Mouse (Mus musculus): ENCODE measurements at regions not wholly inside any gene's neighbourhood (a gene's known extent, or its start where the extent isn't known, plus 50 kb on each side); places are given as distances from the start of the nearest gene placed in this dataset.

DNA sequence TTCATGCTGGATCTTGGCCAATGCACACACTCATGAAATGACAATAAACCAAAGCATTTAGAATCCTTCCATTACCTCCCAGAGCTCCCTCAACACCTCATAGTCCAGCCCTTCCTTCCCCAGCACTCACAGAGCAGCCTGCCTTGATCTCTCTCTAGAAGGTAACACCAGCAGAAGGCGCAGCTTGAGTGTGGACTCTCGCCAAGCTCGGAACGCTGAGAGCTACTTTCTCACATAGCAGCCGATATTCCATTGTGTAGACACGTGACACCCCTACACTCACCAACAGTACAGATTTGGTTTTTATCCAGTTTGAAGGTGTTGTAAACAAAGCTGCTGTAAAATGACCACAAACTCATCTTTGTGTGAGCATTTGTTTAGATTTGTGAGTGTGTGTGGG is 406.8 kb upstream of the Cdh4 start:
- DNase-seq = no peak

DNA sequence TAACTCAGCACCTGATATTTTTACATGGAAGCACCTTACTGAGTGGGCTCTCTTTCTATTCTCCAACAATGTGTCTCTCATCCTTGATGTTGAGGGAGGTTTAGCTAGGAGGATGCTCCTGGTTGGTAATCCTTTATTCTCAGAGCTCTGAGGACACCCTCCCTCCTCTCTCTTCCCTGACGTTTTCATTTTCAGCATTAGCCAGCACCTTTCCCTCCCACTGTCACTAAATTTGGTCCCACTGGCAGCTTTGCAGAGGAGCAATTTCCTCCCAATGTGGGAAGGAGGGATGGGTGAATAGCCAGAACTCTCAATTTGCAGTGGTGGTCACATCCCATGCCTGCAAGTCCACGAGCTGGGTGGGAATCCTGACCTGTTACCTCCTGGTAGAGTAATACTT is 402.5 kb upstream of the Cdh4 start:
- no peak for DNase-seq

DNA sequence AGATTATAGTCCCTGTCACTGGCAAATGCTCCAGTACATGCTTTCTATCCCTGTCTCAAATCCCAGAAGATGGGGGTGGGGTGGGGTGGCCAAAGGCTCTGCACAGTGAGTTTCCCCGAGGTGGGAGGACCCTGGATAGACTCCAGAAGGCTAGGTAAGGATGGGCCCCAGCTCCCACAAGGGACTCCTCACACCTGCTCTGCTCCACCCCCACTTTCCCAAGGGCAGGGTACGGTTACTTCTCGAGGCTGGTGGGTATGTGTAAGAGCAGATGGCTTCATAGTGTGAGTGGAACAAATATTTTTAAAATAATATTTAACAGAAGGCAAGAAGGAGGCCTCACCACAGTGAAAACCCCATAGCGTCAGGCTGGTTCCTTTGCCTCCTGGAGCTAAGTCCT is 398.6 kb upstream of the Cdh4 start:
- no peak for DNase-seq

DNA sequence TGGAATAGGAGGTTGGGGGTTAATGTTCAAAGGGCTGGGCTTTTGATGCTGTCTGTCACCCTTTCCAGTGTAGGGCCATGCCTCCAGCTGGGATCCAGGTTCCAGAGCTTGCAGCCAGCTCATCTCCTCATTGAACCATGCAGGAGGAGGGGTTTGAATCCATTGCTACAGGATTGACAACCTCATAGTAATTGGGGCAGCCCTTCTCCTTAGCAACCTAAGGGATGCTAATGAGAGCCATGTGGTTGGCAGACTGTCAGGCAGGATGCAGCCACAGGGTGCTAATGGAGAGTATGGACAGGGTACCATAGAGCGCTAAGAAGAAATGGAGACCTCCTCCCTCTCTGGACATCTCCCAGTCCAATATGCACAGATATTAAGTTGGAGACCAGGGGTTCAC is 396.9 kb upstream of the Cdh4 start:
- DNase-seq = no peak

DNA sequence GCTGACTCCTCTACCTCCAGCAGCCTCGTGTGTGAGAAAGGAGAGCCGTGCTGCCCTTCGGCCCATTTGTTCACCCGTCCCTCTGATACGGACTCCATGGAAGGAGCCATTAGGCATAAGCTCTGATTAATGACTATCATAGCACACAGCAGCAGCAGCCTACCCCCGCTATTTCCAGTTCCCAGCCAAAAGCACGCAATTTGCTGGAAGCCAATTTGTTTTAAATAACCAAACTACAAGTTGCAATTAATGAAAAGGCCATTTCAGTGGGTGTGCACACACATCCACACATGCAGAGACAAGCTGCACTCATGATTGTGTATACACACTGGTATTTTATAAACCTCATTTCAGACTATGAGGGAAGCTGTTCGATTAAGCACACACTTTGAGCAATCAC is 387.8 kb upstream of the Cdh4 start:
- no peak for DNase-seq

DNA sequence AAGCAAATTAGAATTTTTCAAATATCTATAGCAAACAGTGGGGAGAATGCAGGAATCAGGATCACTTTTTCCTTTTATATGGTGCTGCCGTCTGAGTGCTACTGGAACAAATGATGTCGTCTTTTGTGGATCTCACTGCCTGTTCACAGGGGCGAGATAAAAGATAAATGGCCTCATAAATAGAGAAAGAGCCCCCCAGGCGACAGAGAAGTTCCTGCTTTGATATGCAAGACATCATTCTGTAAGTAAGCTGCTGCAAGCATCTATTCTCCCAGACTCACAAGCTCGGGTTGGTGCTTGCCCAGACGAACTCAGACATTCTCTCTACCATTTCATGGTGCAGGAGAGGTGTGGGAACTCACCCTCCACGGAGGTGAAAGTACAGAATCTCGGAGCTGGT is 377.6 kb upstream of the Cdh4 start:
- DNase-seq = no peak

DNA sequence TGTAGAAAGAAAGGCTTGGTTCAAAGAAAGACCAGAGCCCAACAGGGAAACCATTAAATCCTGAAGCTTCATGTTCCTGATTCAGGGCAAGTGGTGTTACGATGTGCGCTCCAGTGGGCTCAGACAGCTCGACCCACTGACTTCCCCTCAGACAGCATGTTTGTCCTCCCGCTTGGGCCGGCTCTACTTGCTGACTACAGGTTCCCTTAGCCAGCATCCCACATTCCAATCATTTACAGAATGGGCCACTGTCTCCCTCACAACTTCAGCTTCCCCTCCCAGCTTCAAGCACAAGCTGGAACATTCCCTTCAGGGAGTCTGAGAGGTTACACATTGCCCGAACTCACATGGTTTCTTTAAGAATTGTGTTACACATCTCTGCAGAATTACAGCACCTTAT is 372.7 kb upstream of the Cdh4 start:
- no peak for DNase-seq

DNA sequence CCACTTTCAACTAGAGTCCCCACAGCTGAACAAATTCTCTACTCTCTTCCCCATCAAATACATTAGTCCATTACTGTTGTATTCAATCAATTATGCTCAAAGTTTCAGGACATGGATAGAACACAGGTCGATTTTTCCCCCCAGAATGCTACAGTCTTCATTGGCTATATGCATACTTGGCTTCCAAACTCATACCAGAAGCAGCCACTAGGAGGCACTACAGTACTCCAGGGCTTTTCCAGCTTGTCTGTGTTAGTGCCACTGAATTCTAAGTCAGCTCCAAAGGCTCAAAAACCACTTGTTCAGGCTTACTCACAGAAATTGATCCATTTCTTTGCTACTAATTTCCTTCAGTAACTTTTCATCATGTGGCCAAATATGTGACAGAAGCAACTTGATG is 371.9 kb upstream of the Cdh4 start:
- DNase-seq = no peak

DNA sequence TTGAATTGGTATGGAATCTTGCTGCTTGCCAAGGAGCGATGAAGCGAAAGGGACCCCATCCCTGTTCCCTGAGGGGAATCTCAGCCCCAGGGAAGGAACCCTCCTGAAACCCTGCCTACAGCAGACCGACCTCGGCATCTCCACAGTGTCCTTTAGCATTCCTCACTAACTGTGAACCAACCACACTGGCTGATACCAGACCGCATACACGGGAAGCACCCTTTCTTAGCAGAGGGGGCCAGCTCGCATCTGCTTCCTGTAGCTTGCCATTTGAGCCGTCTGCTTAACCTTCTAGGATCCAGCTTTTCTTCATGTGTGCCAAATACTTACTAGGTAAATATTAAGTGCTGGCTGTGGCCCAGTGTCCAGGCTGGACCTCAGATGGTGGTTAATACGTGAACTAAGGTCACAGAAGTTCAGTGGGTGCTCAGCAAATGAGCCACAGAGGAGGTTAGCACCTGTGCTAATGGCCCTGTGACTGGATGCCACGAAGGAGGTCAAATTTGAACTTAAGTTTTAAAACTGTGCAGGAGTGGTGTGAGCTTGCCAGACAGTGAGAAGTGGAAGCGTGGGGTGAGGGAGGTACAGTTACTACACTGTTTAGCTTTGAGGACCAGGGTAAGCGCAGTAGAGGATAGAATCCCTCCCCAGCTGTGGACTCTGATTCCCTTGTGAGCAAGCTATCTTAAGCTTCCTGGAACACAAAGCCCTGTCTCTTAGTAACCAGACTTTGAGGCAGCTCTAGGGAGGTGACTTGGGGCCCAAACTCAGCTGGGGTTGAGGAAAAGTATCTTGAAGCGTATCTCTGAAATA is 361.6 kb upstream of the Cdh4 start:
- DNase-seq = peak; percentile 83

DNA sequence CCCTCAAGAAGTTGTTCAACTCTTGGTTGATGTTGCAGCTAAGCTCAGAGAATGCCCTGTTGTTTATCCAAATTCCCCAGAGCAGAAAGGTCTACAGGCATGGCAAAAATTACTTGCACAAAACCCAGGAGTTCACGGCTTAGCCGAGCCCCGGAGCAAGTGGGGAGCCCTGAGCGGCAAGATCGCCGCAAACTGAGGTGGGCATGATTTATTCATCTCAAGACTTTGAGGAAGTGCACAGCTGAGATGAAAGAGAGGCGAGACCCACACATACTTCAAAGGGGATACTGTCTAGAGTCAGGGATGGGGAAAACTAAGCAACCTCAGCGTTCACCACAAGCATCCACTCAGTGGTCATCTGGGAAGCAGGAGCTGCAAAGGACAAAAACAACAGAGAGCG is 355.3 kb upstream of the Cdh4 start:
- DNase-seq = no peak

DNA sequence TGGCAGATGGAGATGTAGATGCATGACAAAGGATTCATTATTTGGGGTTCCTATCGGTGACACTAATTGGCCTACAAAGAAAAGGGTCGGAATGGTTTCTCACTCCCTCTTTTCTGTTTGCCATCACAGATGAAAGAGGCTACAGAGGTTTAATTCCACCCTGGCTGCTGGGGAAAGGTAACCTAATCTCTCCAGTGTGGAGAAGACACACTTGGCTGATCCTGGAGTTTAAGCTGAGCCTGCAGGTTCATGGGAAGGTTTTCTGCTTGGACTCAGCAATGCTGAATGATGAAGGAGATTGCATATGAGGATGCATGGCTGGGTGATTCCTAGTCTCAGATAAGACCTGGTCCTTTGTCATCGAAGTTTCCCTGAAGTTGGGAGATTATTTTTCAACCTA is 350.8 kb upstream of the Cdh4 start:
- DNase-seq = no peak

DNA sequence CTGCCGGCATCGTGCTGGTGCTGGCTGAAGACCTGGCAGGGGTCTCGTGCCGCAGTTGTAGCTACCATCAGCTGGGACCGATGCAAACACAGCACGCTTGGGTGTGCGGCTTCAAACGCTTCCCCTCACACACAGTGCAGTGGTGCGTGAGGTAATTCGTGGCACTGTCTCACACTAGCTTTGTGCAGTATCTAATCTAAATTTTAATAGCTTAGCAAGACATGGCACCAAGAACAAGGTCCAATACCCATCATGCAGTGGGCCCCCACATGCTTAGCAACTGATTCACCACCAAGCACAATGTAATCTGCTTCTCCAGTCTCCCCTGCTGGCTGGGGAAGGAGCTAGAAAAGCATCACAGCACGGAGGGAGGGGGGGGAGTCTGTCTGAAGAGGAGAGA is 348.2 kb upstream of the Cdh4 start:
- peak; percentile 24 for DNase-seq

DNA sequence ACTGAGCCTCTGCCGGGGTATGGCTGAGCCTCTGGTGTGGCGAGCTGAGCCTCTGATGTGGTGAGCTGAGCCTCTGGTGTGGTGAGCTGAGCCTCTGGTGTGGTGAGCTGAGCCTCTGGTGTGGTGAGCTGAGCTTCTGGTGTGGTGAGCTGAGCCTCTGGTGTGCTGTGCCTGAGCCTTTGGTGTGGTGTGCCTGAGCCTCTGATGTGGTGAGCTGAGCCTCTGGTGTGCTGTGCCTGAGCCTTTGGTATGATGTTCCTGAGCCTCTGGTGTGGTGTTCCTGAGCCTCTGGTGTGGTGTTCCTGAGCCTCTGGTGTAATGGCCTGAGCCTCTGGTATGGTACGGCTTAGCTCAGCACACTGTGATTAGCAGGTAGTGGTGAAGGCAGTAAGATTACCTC is 346.2 kb upstream of the Cdh4 start:
- DNase-seq = no peak

DNA sequence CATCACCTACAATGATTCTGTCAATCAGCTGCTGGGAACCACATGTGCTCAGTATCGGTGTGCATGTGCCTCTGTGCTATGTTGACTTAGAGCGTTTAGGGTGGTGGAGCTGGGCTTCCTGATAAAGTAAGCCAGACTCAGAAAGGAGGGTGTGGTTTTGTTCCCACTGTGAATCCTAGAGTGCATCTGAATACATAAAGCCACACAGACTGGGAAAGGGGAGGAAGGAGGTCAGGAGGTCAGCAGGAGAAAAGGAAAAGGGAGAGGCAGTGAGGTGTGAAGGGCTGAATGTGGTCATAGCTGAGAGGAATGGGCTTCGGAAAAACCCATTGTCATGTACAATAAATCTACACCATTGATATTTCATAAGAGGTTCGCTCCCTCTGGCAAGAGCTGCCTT is 345.4 kb upstream of the Cdh4 start:
- DNase-seq = no peak

DNA sequence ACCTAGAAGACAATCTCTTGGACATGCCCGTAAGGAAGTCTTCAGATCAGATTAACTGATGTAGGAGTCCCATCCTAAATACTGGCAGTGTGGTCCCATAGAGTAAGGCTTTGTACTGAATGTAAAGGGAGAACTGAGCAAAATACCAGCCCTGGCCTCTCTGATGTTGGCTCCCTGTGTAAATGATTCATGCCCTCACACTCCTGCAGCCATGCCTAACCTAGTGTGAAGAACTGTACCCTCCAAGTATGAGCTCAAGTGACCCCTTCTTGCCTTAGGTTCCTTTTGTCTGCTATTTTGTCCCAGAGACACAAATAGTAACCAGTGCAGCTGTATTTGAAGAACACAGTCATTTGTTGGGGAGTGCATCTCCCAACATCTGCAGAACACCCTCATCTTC is 342.4 kb upstream of the Cdh4 start:
- no peak for DNase-seq

DNA sequence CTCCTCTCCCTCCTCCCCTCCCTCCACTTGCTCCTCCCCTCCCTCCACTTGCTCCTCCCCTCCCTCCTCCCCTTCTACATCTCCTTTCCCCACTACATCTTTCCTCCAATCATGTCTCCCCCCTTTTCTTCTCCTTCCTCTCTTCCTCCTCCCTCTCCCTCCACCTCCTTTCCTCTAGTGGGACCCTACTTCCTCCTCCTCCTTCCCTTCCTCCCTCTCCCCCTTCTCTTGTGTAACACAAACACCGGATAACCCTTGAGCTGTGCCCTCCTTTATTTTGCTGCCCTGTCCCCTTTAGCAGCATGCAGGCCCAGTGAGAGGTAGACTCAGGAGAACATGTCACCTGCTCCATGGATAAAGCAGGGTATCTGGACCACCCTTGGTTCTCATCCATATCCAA is 339.1 kb upstream of the Cdh4 start:
- DNase-seq = no peak

DNA sequence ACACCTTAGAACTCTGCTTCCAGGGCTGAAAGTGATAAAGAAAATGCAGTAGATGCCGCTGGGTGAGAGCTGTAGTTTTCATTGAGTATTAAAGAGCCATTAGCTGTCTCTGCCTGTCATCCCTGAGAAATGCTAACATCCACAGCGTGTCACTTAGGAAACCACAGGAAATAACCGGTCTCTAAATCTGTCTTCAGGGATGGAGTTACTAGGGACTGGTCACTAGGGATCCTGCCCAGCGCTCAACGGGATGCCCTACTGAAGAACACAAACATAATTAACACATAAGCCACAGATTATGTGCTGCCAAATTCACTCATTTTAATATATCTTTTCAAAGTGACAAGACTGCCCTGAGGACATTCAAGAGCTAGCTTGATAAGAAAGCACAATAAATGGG is 329.3 kb upstream of the Cdh4 start:
- DNase-seq = no peak

DNA sequence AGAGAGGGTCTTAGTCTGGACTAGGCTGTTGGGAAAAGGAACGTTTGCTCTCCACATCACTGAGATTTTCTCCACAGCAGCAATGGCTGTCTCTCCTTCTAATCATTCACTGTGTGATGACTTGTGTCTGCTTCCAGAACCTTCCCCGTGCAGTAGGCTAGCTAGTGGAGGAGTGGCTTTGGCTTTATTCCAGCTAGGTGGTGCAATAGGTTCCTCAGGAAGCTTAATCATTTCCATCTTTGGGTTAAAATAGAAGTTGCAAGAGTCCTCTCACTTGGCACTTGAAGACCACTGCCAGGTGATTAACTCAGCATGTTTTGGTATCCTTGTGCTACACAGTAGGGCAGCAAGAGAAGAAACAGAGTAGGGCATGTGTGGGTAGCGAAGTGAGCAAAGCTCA is 314.2 kb upstream of the Cdh4 start:
- DNase-seq = peak; percentile 8

DNA sequence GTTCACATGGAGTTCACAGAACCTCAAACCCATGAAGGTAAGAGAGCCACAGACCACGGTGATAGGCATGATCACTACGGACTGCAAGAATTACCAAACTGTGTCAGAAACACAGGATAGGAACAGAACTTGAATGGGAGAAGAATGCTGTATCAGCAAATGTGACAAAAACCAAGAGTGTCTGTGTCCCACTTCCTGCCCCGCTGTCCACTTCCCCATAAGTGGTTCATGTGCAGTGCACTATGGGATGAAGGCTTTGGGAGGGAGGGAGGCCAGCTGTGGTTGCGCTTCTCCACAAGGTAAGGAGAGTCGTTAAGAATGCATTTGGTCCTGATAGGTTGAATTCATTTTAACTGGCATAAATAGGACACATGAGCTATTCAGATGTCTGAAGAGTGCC is 313.8 kb upstream of the Cdh4 start:
- DNase-seq = no peak

DNA sequence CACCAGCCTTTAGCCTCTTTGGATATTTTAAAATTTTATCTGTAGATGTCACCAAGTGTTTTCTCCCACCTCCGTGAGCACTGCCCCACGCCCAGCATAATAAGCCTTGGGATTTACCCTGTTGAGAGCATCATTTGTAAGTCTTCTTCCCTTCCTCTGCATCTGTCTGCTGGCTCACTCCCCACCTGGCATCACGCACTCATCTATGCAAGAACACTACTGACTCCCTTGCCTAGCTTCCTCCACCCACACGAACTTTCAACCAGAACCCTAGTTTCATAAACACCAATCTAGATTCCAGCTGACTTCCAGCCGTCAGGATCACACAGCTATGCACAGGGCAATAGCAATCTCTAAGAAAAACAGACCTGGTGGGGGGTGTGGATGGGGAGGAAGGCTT is 311.2 kb upstream of the Cdh4 start:
- DNase-seq = no peak

DNA sequence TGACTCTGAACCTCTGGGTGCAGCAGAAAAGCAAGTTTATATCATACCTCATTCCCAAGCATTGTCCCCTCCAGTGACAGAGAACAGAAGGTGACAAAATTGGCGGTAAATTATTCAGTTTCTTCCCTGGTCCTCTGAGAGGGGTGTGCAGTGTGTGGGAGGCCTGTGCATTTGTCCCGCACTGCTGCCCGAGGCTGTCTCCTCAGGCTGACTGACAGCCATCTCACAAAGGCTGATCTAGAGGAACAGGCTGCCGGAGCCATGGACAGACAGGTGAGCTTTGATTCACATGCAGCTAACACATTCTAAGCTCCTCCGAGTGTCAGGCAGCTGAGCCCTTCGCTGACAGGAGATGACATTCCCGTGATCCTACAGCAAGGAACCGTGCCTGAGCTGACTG is 299.9 kb upstream of the Cdh4 start:
- DNase-seq = no peak

DNA sequence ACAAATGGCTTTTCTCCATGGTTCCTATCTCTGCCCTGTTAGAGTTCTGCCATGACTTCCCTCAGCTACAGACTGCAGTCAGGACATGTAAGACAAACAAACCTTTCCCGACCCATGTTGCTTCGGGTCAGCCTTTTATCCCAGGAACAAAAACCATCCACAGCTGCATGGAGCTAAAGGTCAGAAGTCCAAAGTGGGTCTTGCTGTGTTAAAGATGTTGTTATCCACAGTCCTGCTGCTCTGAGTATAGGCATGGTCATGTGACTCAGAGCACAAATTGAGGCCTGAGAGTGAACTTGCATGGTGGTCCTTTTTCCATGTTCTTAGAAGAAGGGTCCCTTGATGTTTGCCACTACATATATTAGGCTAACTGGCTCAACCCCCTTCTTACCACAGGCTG is 296.5 kb upstream of the Cdh4 start:
- no peak for DNase-seq

DNA sequence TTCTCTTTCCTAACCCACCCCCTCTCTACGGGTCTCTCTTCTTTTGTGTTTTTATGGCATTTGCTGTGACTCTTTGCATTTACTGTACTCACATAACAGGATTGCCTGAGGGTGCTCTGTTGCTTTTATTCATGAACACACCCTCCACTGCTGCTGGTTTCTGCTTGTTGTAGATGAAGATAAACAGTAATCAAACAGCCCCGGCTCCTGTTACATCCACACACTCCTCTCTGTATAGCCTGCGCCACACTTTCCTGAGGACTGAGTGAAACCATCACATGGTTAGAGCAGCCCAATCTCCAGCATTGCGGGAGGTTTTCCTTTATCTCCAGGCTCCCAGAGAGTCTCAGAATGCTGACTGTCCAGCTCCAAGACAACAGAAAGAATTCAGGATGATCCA is 296.0 kb upstream of the Cdh4 start:
- DNase-seq = no peak

DNA sequence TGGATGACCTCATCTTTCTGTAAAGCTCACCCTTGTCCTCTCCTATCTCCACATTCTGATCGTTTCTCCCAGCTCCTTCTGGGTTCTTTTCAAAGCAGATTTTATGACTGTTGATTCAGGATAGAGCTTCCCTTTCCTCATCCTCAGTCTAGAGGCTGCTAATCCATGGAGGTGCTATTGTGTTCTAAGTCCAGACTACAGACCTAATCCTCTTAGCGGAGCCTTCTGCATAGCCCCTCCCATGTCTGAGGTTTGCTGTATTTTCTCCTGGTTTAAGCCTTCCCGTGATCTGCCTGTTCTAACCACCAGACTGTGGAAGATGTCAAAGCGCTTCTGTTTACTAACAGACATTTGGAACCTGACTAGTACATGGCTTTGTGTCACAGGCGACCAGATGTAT is 294.0 kb upstream of the Cdh4 start:
- no peak for DNase-seq

DNA sequence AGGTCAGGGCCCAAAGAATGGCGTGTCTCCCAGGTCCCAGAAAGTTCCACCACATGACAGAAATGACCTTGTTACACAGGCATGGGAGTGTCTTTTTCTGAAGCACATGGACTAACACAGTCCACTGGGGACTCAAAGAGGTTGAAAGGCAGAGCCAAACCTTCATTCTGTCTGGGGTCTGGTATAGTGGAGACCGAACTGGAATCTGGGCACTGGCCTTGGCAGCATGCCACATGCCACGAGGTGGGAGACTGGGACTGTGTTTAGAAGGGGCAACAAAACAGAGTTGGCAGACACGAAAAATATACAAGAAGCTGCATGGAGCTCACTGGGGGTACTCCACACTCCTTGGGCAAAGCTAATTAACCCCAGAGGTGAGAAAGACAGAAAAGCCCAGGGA is 293.6 kb upstream of the Cdh4 start:
- DNase-seq = no peak

DNA sequence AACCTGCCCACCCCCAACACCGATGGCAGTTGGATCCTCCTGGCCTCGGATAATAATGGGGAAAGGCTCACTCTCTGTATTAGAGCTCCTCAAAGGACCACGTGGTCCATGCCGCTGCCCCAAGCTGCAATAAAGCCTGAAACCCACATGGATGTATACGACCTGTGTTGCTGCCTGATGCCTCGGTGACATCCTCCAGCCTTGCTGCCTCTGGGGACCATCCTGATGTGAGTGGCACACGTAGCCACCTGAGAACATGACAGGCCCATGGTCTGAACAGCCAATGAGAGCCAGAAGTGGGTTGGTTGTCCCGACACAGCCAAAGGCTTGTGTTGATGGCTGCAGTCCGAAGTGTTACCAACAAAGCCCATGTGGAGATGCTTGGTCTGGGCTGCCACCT is 283.4 kb upstream of the Cdh4 start:
- DNase-seq = no peak

Data from kidney, adult 11 months (tissue).